Mouse (Mus musculus): ENCODE results near the gene Slc5a4b.

The Slc5a4b gene

DNA sequence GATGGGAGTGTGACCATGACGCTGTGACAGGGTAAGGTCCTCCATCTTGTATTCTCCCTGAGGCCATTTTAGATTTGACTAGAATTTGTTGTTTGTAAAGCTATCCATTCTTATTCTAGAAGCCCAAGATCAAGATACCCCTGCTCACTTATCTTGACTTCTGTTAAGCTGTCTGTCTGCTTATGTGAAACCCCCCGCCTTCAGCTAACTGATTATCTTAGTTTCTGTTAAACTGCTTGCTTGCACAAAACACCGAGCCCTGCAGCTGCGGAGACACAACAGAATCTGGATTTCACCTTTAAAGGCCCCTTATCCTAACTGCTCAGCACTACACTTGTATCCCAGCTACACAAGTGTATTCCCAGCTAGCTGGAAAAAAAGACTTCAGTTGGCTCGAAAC lies 73.8 kb downstream of the Slc5a4b start:
- no peak for DNase-seq (ENCODE audit: low spot score)

DNA sequence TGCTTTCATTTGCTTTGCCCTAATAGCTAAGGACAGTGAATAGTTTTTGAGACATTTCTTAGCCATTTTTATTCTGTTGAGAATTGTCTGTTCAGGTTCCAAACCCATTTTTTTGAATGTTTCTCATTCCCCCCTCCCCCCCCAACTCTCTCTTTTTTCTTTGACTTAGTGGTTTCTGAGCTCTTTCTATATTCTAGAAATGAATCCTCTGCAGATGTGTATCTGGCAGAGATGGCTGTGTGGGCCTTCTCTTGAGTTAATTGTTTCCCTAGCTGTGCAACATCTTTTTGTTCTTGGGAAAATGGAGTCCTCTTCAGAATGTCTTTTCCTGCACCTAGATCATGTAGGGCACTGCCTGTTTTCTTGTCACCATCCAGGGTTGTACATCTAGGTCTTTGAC lies 75.5 kb downstream of the Slc5a4b start:
- DNase-seq (ENCODE audit: low spot score), result no peak

DNA sequence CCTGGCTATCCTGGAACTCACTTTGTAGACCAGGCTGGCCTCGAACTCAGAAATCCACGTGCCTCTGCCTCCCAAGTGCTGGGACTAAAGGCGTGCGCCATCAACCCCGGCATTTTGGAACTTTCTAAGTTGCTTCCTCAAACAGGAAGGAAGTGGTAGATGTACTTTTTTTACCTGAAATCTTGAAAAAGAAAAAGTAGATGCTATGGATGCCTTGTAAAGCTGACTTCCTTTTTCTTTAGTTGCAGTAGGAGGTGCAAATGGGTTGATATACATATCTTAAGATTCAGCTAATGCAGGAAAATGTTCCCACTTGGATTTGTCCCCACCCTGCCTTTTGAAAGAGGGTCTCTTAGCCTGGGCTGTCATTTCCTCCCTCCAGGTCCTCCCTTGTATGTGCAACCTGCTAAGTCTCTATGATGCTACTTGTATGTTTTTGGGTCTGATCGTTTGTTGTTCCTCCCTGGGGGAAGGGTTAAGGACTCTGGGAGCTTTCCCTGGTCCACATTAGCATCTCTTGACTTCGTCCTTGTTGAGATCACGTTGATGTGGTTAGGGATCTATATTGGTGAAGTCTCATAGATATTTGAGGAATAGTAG lies 76.7 kb downstream of the Slc5a4b start:
- no peak for DNase-seq (ENCODE audit: low spot score)

DNA sequence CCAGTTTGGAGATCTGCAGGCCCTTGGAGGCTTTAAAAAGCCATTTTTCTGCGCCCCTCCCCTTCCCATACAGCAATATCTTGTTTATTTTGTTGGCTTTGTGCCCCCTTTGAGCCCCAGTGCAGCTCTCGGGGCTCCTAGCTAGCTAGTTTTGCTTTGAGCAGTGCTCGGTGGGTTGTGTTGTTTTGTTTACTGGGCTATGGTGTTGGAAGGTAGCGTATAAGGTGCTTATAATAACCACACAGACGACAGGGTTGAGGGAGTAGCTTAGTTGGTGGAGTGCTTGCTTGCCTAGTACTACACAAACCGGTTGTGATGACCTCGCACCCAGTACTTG lies 77.7 kb downstream of the Slc5a4b start:
- DNase-seq (ENCODE audit: low spot score), result no peak

DNA sequence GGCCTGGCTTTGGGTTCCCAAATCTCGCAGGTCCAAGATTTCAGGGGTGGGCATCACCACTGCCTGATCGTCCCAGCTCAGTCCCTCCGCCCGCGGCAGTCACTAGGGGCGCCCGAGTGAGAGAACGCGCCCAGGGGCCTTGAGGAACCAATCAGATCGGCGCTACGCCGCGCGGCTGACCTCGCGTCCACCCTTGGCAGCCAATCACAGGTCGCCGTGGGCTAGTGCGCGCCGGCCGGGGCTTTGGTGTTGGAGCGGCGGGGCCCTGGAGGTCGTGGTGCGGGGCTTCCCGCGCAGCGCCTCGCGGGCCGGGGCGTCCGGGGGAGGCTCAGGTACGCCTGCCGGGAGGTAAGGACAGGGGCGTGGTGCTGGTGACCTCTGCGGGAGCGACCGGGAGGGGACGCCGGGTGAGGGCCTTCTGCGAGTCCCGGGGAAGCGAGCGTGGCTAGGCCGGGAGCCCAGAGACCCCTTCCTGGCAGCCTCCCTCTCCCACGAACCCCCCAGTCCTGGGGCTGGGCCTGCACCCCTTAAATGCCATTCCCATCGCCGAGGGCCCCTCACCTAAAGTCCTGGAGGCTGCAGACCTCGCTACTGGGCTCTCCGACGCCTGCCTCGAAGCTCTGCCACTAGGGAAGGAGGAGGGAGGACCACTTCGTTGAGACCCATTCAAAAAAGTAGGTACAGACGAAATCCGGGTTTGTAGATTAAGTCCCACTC lies 78.2 kb downstream of the Slc5a4b start, which contains the start of gene Zfp280b:
Gene Zfp280b (plus strand): TSS at position 249 of the 717 bp plus-strand sequence.
- DNase-seq (ENCODE audit: low spot score), result peak; percentile 90

DNA sequence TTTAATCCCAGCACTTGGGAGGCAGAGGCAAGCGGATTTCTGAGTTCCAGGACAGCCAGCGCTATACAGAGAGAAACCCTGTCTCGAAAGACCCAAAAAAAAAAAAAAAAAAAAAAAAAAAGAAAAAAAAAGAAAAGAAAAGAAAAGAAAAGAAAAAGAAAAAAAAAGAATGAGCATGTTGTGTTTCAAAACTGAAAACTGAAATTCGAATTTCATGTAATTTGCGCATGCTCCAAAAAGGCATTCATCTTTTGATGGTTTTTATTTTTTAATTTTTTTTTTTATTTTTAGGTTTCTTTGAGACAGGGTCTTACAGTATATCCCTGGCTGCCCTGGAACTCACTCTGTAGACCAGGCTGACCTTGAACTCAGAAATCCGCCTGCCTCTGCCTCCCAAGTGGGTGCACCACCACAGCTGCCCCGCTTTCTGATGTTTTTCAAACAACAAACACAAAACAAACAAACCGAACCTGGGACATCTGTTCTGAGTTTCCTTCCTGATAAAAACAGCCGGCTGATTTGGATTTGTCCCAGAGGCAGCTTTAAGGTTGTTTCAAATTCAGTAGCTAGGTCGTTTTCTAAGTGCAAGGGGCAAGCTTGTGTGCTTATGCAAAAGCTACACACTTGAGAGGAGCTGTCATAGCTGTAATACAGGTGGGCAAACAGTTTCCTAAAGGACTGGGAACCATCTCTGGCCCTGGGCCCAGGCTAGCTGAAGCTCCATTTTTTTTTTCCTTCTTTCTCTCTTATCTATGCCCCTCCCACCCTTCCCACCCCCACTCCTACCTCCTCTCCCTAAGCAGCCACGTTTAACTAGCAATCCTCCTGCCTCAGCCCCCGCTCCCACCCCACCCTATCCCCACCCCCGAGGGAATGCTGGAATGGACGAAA lies 79.0 kb downstream of the Slc5a4b start:
- no peak for DNase-seq (ENCODE audit: low spot score)

DNA sequence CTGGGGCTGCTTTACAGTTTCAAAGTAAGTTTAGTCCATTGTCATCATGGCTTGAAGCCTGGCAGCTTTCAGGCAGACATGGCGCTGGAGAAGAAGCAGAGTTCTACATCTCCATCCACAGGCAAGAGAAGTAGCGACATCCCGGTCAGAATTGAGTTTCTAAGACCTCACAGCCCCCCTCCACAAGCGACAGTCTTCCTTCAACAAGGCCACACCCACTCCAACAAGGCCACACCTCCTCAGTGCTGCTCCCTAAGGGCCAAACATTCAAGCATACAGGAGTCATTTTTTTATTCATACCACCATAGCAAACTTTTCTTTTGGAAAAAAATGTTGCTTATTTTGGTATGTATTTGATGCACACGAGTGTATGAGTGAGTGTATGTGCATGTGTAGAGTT lies 80.3 kb downstream of the Slc5a4b start:
- no peak for DNase-seq (ENCODE audit: low spot score)

DNA sequence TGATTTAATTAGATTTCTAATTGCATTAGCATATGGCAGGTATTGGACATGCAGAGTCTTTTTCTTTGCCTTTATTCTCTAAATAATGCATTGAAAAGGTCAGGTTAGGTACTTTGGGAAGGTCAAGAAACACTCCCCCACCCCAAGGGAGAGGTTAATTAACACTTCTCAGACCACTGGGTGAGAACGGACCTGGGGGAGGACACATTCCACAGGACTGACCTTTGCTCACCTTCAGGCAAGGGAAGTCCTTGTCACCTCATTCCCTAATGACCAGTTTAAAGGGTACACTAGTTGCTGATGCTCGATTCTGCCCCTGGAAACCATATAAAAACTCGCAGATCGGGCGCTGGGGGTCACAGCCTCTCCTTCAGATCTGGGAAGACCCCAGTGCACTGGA lies 81.5 kb downstream of the Slc5a4b start:
- DNase-seq (ENCODE audit: low spot score), result no peak

DNA sequence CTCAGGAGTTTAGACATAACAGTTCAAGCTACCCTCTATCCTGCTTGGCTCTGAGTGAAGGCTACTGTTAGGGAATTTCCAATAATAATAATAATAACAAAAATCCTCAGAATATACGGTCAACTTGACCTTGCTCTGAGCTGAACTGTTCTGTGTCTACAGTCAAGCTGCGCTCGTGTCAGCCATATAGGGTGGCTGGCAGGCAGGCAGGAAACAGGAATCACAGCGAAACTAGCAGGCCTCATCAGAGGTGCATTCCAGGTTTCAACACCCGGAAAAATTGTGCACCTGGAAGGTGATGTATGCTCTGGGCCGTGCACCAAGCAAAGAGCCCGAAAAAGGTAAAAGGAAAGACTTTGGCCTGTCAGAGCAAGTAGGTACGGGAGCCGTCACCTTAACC lies 82.4 kb downstream of the Slc5a4b start:
- no peak for DNase-seq (ENCODE audit: low spot score)

DNA sequence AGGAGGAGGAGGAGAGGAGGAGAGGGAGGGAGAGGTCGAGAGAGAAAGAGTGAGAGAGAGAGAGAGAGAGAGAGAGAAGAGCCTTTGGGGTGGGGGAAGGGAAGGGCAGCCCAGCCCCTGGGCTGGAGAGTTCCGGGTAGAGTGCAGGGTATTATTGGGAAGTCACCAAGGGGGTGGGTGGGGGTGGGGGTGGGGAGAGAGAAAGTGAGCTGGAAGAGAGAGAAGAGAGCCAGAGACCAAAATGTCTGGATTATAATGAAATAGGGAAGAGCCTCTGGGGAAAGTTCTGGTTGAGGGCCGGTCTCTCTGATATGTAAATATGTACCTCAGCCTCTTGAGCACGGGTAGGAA lies 82.8 kb downstream of the Slc5a4b start:
- no peak for DNase-seq (ENCODE audit: low spot score)

DNA sequence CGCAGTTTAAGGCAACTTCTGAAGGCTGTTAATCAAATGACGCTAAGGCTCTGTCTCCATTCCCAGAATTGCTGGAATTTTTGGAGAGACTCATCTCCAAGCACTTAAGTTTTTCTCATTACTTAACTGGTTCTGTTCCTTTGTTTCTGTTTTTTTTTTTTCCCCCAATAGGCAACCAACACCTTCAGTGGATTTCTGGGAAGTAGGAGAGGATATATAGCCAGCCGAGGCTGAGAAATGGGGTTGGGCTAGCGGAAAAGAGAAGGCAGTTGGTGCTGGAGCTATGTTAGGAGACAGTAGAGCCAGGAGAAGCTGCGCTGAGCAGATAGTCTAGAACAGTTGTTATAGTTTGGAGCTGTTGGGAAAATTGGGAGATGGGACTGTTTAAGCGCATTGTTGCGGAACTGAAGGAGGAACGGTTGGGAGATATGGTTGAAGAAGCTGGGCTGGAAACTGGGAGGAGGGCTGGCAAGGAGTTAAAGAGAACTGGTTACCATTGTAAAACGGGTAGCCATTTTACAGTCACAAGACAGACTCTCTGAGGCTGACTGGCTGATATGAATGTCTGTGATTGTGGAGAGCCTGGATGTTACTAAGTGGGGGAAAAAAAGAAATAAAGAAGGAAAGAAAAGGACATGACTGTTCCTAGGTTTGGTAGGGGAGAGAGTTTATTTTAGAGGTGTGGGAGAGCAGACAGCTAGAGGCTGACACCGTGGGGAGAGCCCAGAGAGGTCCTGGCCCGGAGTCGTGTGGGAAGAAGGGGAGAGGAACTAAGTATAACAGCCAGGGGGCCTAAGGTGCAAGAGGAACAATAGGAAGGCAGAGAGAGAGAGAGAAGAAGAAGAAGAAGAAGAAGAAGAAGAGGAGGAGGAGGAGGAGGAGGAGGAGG lies 83.4 kb downstream of the Slc5a4b start:
- no peak for DNase-seq (ENCODE audit: low spot score)

DNA sequence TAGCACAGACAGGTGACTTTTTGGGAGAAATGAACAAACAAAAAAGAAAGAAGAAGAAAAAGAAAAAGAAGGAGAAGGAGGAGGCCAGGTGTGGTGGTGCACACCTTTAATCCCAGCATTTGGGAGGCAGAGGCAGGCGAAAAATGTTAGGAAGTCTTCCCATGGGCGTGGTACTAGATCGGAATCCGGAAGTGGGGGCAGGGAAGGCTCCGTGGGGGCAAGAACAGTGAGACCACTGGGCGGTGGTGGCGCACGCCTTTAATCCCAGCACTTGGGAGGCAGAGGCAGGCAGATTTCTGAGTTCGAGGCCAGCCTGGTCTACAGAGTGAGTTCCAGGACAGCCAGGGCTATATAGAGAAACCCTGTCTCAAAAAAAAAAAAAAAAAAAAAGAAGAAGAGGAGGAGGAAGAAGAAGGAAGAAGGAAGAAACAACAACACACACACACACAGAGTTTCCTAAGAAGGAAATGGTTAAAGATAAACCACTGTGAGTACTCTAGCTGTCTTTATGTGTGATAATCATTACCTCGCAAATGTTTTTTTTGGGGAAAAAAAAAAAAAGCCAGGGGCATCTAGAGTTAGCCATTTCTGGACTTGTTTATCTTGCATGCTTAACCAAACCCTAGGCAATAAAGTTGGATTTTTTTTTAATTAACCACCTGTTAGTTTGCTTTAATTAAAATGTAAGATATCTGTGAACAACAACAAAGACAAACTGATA lies 85.1 kb downstream of the Slc5a4b start:
- no peak for DNase-seq (ENCODE audit: low spot score)

DNA sequence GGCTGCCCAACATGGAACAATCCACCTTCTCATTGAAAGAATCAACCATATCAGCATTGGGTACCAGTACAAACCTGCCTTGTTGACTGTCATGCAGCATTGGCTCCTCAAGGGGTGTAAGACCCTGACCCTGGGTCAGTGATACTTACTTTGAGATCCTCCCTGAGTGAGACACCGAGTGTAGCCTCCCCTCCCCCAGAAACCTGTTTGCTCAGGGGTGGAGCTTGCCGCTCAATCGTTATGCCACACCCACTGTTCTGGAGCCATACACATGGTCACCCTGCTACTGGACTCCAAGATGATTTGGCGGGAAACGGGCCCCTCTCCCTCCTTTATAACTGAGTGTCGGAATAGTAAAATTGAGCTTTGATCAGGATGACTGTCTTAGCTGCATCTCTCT lies 86.8 kb downstream of the Slc5a4b start:
- no peak for DNase-seq (ENCODE audit: low spot score)

DNA sequence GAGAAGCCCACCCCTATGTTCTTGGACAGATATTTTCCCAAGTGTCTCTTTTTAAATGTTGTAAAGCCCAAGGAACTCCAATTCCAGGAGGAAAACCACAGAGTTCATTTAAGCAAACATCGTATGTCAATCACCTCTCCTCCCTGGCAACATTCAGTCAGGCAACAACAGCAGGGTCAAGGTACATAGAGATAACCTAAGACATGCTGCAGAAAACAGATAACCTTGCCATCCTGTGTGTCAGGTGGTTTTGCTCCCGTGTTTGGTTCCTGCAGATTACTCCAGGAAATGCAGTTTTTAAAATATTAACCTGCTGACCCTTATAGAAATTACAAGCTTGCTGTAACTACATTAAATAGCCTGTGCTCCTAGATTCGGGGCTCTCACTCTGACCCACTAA lies 89.0 kb downstream of the Slc5a4b start:
- DNase-seq (ENCODE audit: low spot score), result no peak

DNA sequence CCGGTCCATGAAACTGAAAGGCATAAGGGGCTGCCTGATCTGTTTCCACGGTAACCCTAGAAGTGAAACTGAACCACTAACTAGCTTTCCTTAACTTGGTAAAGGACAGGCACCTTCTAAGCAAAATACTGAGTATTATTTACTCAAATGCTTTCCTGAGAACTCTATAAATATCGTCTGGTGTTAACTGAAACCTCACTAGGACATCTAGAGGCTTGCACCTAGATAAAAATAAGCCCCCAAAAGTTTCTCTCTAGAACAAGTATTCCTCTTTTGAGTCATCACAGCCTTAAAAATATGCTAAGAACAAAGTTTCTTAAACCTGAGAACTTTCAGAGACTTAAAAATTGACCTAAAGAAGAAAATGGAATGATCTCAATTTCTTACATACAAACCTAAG lies 93.9 kb downstream of the Slc5a4b start:
- no peak for DNase-seq (ENCODE audit: low spot score)

DNA sequence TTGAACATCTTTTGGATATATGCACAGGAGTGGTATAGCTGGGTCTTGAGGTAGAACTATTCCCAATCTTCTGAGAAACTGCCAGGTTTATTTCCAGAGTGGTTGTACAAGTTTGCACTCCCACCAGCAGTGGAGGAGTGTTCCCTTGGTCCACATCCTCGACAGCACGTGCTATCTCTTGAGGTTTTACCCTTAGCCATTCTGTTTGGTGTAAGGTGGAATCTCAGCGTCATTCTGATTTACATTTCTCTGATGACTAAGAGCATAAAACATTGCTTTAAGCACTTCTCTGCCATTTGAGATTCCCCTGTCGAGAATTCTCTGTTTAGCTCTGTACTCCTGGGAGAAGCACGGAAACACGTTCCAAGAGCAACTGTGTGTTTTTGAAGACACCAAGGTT lies 97.8 kb downstream of the Slc5a4b start:
- DNase-seq (ENCODE audit: low spot score), result no peak

DNA sequence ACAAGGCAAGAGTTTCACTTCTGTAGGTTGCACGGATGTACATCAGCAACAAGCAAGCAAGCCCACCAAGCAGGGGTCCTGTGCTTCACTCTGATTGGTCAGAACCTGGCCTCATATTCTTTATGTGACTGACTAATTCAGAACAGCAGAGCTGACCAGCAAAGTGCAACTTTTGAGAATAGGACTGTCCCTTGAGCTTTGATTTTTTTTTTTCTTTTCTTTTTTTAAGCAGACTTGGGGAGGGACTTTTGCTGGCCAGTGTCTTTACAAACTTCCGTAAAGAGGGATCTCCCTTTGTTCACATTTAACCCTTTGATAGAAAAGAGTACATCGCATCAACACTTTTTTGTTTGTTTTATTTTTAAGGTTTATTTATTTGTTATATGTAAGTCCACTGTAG lies 100.9 kb downstream of the Slc5a4b start:
- DNase-seq (ENCODE audit: low spot score), result no peak

All from ovary, postnatal 10 days (tissue).